Mouse (Mus musculus): Measurements from ENCODE around the gene Traf5. TPM values are rescaled to one million over a fixed set of nuclear protein-coding genes. Genes with fewer than 3 reads are reported as not detected.

Gene Traf5
- polyA plus RNA-seq, 1 experiment: 9.7 TPM

- Histone ChIP-seq H3K27me3 (ENCODE audit: control insufficient read depth, insufficient read depth, low read length) (no peaks in the 10 kb centered on the region), H3K27ac (ENCODE audit: insufficient read depth, low read depth, low read length) (no peak overlapping the region), H3K4me3 (ENCODE audit: low read depth, low read length) (no peak overlapping the region), H3K4me1 (ENCODE audit: control insufficient read depth, insufficient read depth, insufficient read length, low read length) (no peaks in the 10 kb centered on the region), H3K36me3 (ENCODE audit: control insufficient read depth, insufficient read depth, low read length) (no peaks in the 10 kb centered on the region)
- WGBS: 85% methylated on average over 5 of the region's 5 CpGs
- TF ChIP-seq CTCF (IDR thresholded peaks at IDR 0.05; ENCODE audit: extremely low read depth, insufficient read length, insufficient replicate concordance, low read depth, low read length) (no peak), POLR2A (IDR thresholded peaks at IDR 0.05; ENCODE audit: low read depth, low read length) (no peak)
Measured at GRCm38 (mm10) chr1:191969939-191970338, 122.4 kb downstream of the Traf5 start.

- H3K27me3 ChIP-seq (ENCODE audit: control insufficient read depth, insufficient read depth, low read length): no peaks in the 10 kb centered on the region
- no peaks in the 10 kb centered on the region; the same call in 1 of the 2 replicates for H3K4me1 ChIP-seq (ENCODE audit: control insufficient read depth, insufficient read depth, insufficient read length, low read length)
- H3K4me3 ChIP-seq (ENCODE audit: low read depth, low read length): no peak overlapping the region
- WGBS: 10% methylated on average over 13 of the region's 13 CpGs
- H3K36me3 ChIP-seq (ENCODE audit: control insufficient read depth, insufficient read depth, low read length): no peaks in the 10 kb centered on the region
- TF ChIP-seq POLR2A (IDR thresholded peaks at IDR 0.05; ENCODE audit: low read depth, low read length): no peak
- peak; percentile 90; the same call in 1 of the 2 replicates for TF ChIP-seq CTCF (IDR thresholded peaks at IDR 0.05; ENCODE audit: extremely low read depth, insufficient read length, insufficient replicate concordance, low read depth, low read length)
- no peak overlapping the region for H3K27ac ChIP-seq (ENCODE audit: insufficient read depth, low read depth, low read length)
Measured at GRCm38 (mm10) chr1:191964773-191965481, 127.4 kb downstream of the Traf5 start.

GRCm38 (mm10) chr1:191963948-191964772 is 128.2 kb downstream of the Traf5 start:
- 12% methylated on average over 8 of the region's 8 CpGs for WGBS
- TF ChIP-seq CTCF (IDR thresholded peaks at IDR 0.05; ENCODE audit: extremely low read depth, insufficient read length, insufficient replicate concordance, low read depth, low read length) (peak; percentile 86), POLR2A (IDR thresholded peaks at IDR 0.05; ENCODE audit: low read depth, low read length) (no peak)
- H3K36me3 ChIP-seq (ENCODE audit: control insufficient read depth, insufficient read depth, low read length): no peaks in the 10 kb centered on the region
- no peaks in the 10 kb centered on the region for H3K27me3 ChIP-seq (ENCODE audit: control insufficient read depth, insufficient read depth, low read length)
- no peaks in the 10 kb centered on the region; the same call in 1 of the 2 replicates for H3K4me1 ChIP-seq (ENCODE audit: control insufficient read depth, insufficient read depth, insufficient read length, low read length)
- no peak overlapping the region for H3K27ac ChIP-seq (ENCODE audit: insufficient read depth, low read depth, low read length)
- H3K4me3 ChIP-seq (ENCODE audit: low read depth, low read length): no peak overlapping the region

GRCm38 (mm10) chr1:191963413-191963812 is 128.9 kb downstream of the Traf5 start:
- 73% methylated on average over 3 of the region's 3 CpGs for WGBS
- no peaks in the 10 kb centered on the region for H3K36me3 ChIP-seq (ENCODE audit: control insufficient read depth, insufficient read depth, low read length)
- TF ChIP-seq CTCF (IDR thresholded peaks at IDR 0.05; ENCODE audit: extremely low read depth, insufficient read length, insufficient replicate concordance, low read depth, low read length): no peak
- no peak for TF ChIP-seq POLR2A (IDR thresholded peaks at IDR 0.05; ENCODE audit: low read depth, low read length)

GRCm38 (mm10) chr1:191960946-191961345 is 131.4 kb downstream of the Traf5 start:
- WGBS: 72% methylated on average over 2 of the region's 2 CpGs

More at GRCm38 (mm10) chr1:191963413-191963812, 128.9 kb downstream of the Traf5 start:
- Histone ChIP-seq H3K27ac (ENCODE audit: insufficient read depth, low read depth, low read length) (no peak overlapping the region), H3K27me3 (ENCODE audit: control insufficient read depth, insufficient read depth, low read length) (no peaks in the 10 kb centered on the region), H3K4me3 (ENCODE audit: low read depth, low read length) (no peak overlapping the region), H3K4me1 (ENCODE audit: control insufficient read depth, insufficient read depth, insufficient read length, low read length) (no peaks in the 10 kb centered on the region; the same call in 1 of the 2 replicates)

GRCm38 (mm10) chr1:191957321-191957720 is 135.0 kb downstream of the Traf5 start:
- WGBS: 71% methylated on average over 3 of the region's 3 CpGs

More at GRCm38 (mm10) chr1:191960946-191961345, 131.4 kb downstream of the Traf5 start:
- H3K36me3 ChIP-seq (ENCODE audit: control insufficient read depth, insufficient read depth, low read length): no peaks in the 10 kb centered on the region
- TF ChIP-seq CTCF (IDR thresholded peaks at IDR 0.05; ENCODE audit: extremely low read depth, insufficient read length, insufficient replicate concordance, low read depth, low read length) (no peak), POLR2A (IDR thresholded peaks at IDR 0.05; ENCODE audit: low read depth, low read length) (no peak)
- no peaks in the 10 kb centered on the region for H3K27me3 ChIP-seq (ENCODE audit: control insufficient read depth, insufficient read depth, low read length)
- H3K27ac ChIP-seq (ENCODE audit: insufficient read depth, low read depth, low read length): no peak overlapping the region
- no peak overlapping the region for H3K4me3 ChIP-seq (ENCODE audit: low read depth, low read length)
- H3K4me1 ChIP-seq (ENCODE audit: control insufficient read depth, insufficient read depth, insufficient read length, low read length): peaks cover 3% of the 10 kb centered on the region

GRCm38 (mm10) chr1:191956871-191957270 is 135.5 kb downstream of the Traf5 start:
- H3K4me3 ChIP-seq (ENCODE audit: low read depth, low read length): peak overlapping the region; percentile 38
- H3K27ac ChIP-seq (ENCODE audit: insufficient read depth, low read depth, low read length): peak overlapping the region; percentile 68
- no peaks in the 10 kb centered on the region for H3K36me3 ChIP-seq (ENCODE audit: control insufficient read depth, insufficient read depth, low read length)
- 75% methylated on average over 2 of the region's 2 CpGs for WGBS
- H3K27me3 ChIP-seq (ENCODE audit: control insufficient read depth, insufficient read depth, low read length): no peaks in the 10 kb centered on the region
- TF ChIP-seq POLR2A (IDR thresholded peaks at IDR 0.05; ENCODE audit: low read depth, low read length) (no peak), CTCF (IDR thresholded peaks at IDR 0.05; ENCODE audit: extremely low read depth, insufficient read length, insufficient replicate concordance, low read depth, low read length) (no peak)
- H3K4me1 ChIP-seq (ENCODE audit: control insufficient read depth, insufficient read depth, insufficient read length, low read length): peaks cover 3% of the 10 kb centered on the region

More at GRCm38 (mm10) chr1:191957321-191957720, 135.0 kb downstream of the Traf5 start:
- TF ChIP-seq POLR2A (IDR thresholded peaks at IDR 0.05; ENCODE audit: low read depth, low read length): no peak
- no peak for TF ChIP-seq CTCF (IDR thresholded peaks at IDR 0.05; ENCODE audit: extremely low read depth, insufficient read length, insufficient replicate concordance, low read depth, low read length)
- Histone ChIP-seq H3K27ac (ENCODE audit: insufficient read depth, low read depth, low read length) (no peak overlapping the region), H3K27me3 (ENCODE audit: control insufficient read depth, insufficient read depth, low read length) (no peaks in the 10 kb centered on the region), H3K4me3 (ENCODE audit: low read depth, low read length) (no peak overlapping the region), H3K4me1 (ENCODE audit: control insufficient read depth, insufficient read depth, insufficient read length, low read length) (peaks cover 3% of the 10 kb centered on the region), H3K36me3 (ENCODE audit: control insufficient read depth, insufficient read depth, low read length) (no peaks in the 10 kb centered on the region)
